Mouse (Mus musculus): ENCODE measurements around the gene Sgms2. TPM values are rescaled to one million over a fixed set of nuclear protein-coding genes. Genes with fewer than 3 reads are reported as not detected.

The Sgms2 gene
- polyA plus RNA-seq, 1 experiment: 4.2 TPM

DNA sequence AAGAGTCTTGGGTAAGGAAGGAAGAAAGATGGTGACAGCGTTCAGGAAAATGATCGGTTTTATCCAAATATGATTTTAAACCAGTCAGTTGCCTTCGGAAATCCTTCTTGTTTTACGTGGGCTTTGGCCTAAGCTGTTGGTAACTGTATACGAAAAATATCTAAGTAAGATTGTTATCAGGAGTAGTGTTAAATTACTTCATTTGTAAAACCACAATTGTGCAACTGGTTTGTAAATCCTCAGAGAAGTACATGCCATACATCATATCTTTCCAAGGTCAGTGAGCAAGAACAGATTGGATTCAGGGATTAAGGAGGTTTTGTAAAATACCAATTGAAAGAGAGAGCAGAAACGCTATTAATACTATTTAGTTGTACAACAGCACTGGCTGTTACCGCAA lies 185.0 kb downstream of the Sgms2 start:
- no peak for TF ChIP-seq TCF12 (IDR thresholded peaks at IDR 0.05; ENCODE audit: insufficient read depth, poor library complexity, severe bottlenecking)
- TF ChIP-seq MAX (IDR thresholded peaks at IDR 0.05; ENCODE audit: low read depth): no peak
- no peak for TF ChIP-seq POLR2A (IDR thresholded peaks at IDR 0.05; ENCODE audit: insufficient read length, low read depth)
- no peak for TF ChIP-seq MYOD1 (IDR thresholded peaks at IDR 0.05; ENCODE audit: control insufficient read depth in 1 of 3, insufficient read length in 2 of 3, low read depth in 2 of 3)
- no peak for TF ChIP-seq USF1 (IDR thresholded peaks at IDR 0.05; ENCODE audit: low read depth)
- Histone ChIP-seq H3K79me2 (ENCODE audit: control insufficient read depth, insufficient read depth) (no peaks in the 10 kb centered on the region), H3ac (ENCODE audit: control insufficient read depth, insufficient read length) (no peak overlapping the region)

DNA sequence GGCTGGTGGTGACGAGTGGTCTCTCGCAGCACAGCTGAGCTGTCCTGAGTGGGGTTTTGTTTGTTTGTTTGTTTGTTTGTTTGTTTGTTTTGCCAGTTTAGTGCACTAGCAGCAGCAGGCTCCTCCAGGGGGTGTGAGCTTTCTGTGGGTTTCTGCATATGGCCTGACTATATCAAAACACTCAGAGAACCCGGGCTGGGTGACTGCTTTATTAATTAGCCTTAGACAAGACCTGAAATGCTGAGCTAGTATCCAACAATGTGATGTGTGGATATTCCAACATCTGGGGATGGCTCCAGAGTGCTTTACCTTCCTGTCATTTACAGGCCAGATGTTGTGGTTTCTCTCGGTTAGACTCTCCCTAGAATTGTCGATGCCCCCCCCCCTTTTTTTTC lies 187.9 kb downstream of the Sgms2 start:
- Histone ChIP-seq H3K36me3 (ENCODE audit: control insufficient read depth, insufficient read depth) (no peaks in the 10 kb centered on the region), H3ac (ENCODE audit: control insufficient read depth, insufficient read length) (peak overlapping the region; percentile 35), H3K4me3 (peak overlapping the region; percentile 42), H3K79me2 (ENCODE audit: control insufficient read depth, insufficient read depth) (no peaks in the 10 kb centered on the region), H3K27me3 (ENCODE audit: control insufficient read depth, insufficient read depth, insufficient read length) (no peaks in the 10 kb centered on the region), H3K4me2 (ENCODE audit: low read depth) (peak overlapping the region; percentile 79)
- no peak for TF ChIP-seq MAX (IDR thresholded peaks at IDR 0.05; ENCODE audit: low read depth)
- TF ChIP-seq MYOG (IDR thresholded peaks at IDR 0.05; ENCODE audit: control insufficient read depth in 1 of 3, insufficient read depth in 1 of 3, insufficient read length in 2 of 3, low read depth in 2 of 3): no peak
- no peak for TF ChIP-seq CEBPB (IDR thresholded peaks at IDR 0.05; ENCODE audit: insufficient read depth, poor library complexity, severe bottlenecking)
- TF ChIP-seq POLR2AphosphoS2 (IDR thresholded peaks at IDR 0.05; ENCODE audit: insufficient read length, low read depth): no peak
- TF ChIP-seq POLR2A (IDR thresholded peaks at IDR 0.05; ENCODE audit: insufficient read length, low read depth): no peak
- no peak for TF ChIP-seq USF1 (IDR thresholded peaks at IDR 0.05; ENCODE audit: low read depth)
- TF ChIP-seq REST (IDR thresholded peaks at IDR 0.05; ENCODE audit: insufficient read depth, insufficient read length): no peak
- no peak for TF ChIP-seq TCF12 (IDR thresholded peaks at IDR 0.05; ENCODE audit: insufficient read depth, poor library complexity, severe bottlenecking)
- no peak for TF ChIP-seq SRF (IDR thresholded peaks at IDR 0.05; ENCODE audit: control insufficient read depth, insufficient read length, low read depth)
- TF ChIP-seq MYOD1 (IDR thresholded peaks at IDR 0.05; ENCODE audit: control insufficient read depth in 1 of 3, insufficient read length in 2 of 3, low read depth in 2 of 3): no peak
- TF ChIP-seq TCF3 (IDR thresholded peaks at IDR 0.05; ENCODE audit: insufficient read length, low read depth): no peak
- no peak for TF ChIP-seq E2F4 (IDR thresholded peaks at IDR 0.05; ENCODE audit: insufficient read depth)

More for the DNA sequence above, 185.0 kb downstream of the Sgms2 start:
- no peak overlapping the region for H3K4me3 ChIP-seq
- H3K4me2 ChIP-seq (ENCODE audit: low read depth): no peak overlapping the region
- H3K36me3 ChIP-seq (ENCODE audit: control insufficient read depth, insufficient read depth): no peaks in the 10 kb centered on the region
- H3K27me3 ChIP-seq (ENCODE audit: control insufficient read depth, insufficient read depth, insufficient read length): no peaks in the 10 kb centered on the region

DNA sequence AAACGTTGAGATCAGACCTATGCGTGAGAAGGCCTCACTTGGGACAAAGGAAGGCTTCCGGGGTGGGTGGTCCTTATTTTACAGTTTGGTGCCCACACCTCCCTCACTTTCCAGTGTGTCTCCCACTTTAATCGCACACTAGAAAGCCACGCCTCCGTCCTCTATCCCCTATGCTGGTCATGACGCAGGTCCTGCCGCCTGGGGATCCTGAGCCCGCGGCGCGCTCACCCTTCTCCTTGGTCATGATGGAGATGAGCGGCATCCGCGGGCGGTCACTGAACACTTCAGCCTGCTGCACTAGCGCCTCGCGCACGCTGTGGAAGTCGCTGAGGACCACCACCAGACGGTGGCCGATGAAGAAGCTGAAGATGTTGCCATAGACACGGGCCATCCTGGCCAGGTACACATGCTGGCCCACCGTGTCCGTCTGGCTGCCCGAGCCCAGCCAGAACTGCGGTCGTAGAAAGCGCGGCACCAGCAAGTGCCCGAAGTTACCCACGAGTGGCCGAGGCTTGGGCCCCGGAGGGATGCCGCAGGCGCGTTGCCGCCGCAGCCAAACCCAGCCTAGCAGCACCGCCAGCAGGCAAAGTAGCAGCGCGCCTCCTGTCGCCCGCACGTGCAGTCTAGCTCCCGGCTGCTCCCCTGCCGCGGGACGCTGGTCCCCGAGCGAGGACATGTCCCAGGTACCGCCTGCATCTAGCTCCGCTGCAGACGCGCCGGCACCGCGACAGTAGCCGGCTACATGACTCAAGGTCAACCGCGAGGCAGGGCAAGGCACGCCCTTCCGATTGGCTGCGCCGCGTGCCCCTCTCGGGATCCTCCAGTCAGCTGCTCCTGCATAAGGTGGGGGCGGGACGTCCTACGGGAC lies 188.5 kb downstream of the Sgms2 start, which contains the start of gene Cyp2u1:
Gene Cyp2u1 (minus strand): TSS at position 776 of the 868 bp plus-strand sequence.
- H3ac ChIP-seq (ENCODE audit: control insufficient read depth, insufficient read length): peak within 1 kb of the TSS; percentile 35
- H3K4me2 ChIP-seq (ENCODE audit: low read depth): peak within 1 kb of the TSS; percentile 79
- TF ChIP-seq MAX (IDR thresholded peaks at IDR 0.05; ENCODE audit: low read depth) (no peak), MYOD1 (IDR thresholded peaks at IDR 0.05; ENCODE audit: control insufficient read depth in 1 of 3, insufficient read length in 2 of 3, low read depth in 2 of 3) (peak in 2 of 3 experiments; percentile 4 to 45), POLR2A (IDR thresholded peaks at IDR 0.05; ENCODE audit: insufficient read length, low read depth) (peak; percentile 95), SRF (IDR thresholded peaks at IDR 0.05; ENCODE audit: control insufficient read depth, insufficient read length, low read depth) (peak; percentile 49), TCF3 (IDR thresholded peaks at IDR 0.05; ENCODE audit: insufficient read length, low read depth) (no peak), TCF12 (IDR thresholded peaks at IDR 0.05; ENCODE audit: insufficient read depth, poor library complexity, severe bottlenecking) (no peak), REST (IDR thresholded peaks at IDR 0.05; ENCODE audit: insufficient read depth, insufficient read length) (no peak), POLR2AphosphoS2 (IDR thresholded peaks at IDR 0.05; ENCODE audit: insufficient read length, low read depth) (peak; percentile 93), MYOG (IDR thresholded peaks at IDR 0.05; ENCODE audit: control insufficient read depth in 1 of 3, insufficient read depth in 1 of 3, insufficient read length in 2 of 3, low read depth in 2 of 3) (peak in 2 of 3 experiments; percentile 14 to 28)
- H3K79me2 ChIP-seq (ENCODE audit: control insufficient read depth, insufficient read depth): no peaks in the 10 kb centered on the region
- no peaks in the 10 kb centered on the region for H3K36me3 ChIP-seq (ENCODE audit: control insufficient read depth, insufficient read depth)
- H3K4me3 ChIP-seq: peak within 1 kb of the TSS; percentile 42
- no peaks in the 10 kb centered on the region for H3K27me3 ChIP-seq (ENCODE audit: control insufficient read depth, insufficient read depth, insufficient read length)

DNA sequence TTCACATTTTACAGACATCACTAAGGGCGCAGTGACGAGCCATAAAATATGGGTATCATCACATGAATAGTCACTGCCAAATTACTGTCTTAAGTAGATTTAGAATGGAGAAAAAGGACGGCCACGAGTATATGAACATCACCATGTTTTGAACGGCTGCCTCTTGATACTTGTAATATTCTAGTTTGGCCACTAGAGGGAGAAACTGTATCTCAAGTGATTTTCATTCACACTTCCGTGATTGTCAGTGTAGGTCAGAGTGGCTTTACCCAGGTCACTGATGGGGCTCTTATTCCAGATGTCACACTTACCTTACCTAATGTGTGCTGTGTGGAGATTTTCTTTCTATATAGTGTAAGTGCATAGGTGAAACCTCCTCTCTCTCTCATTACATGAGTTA lies 191.3 kb downstream of the Sgms2 start:
- Histone ChIP-seq H3K4me3 (no peak overlapping the region), H3K36me3 (ENCODE audit: control insufficient read depth, insufficient read depth) (no peaks in the 10 kb centered on the region)

DNA sequence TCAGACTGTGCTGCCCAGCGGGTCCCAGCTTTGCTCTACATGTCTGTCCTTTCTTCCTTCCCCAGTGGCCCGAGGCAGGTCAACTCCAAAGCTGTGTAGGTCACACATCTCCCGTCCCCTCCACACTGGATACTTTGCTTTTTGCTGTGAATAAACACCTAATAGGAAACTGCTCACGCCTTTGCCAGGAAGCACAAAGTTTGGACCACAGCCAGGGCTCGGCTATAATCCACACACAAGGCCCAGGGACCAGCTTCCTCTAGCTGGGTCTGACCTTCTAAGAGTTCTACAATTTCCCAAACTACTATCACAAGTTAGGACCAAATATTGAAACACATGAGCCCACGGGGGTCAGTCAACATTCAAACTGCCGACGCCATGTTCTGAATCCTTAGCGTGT lies 192.1 kb downstream of the Sgms2 start:
- Histone ChIP-seq H3K4me2 (ENCODE audit: low read depth) (no peak overlapping the region), H3ac (ENCODE audit: control insufficient read depth, insufficient read length) (no peak overlapping the region), H3K79me2 (ENCODE audit: control insufficient read depth, insufficient read depth) (no peaks in the 10 kb centered on the region), H3K36me3 (ENCODE audit: control insufficient read depth, insufficient read depth) (no peaks in the 10 kb centered on the region), H3K4me3 (no peak overlapping the region), H3K27me3 (ENCODE audit: control insufficient read depth, insufficient read depth, insufficient read length) (no peaks in the 10 kb centered on the region)
- TF ChIP-seq SRF (IDR thresholded peaks at IDR 0.05; ENCODE audit: control insufficient read depth, insufficient read length, low read depth) (no peak), E2F4 (IDR thresholded peaks at IDR 0.05; ENCODE audit: insufficient read depth) (no peak), USF1 (IDR thresholded peaks at IDR 0.05; ENCODE audit: low read depth) (no peak), POLR2A (IDR thresholded peaks at IDR 0.05; ENCODE audit: insufficient read length, low read depth) (no peak), MYOD1 (IDR thresholded peaks at IDR 0.05; ENCODE audit: control insufficient read depth in 1 of 3, insufficient read length in 2 of 3, low read depth in 2 of 3) (no peak), MYOG (IDR thresholded peaks at IDR 0.05; ENCODE audit: control insufficient read depth in 1 of 3, insufficient read depth in 1 of 3, insufficient read length in 2 of 3, low read depth in 2 of 3) (no peak), REST (IDR thresholded peaks at IDR 0.05; ENCODE audit: insufficient read depth, insufficient read length) (no peak), MAX (IDR thresholded peaks at IDR 0.05; ENCODE audit: low read depth) (no peak), TCF3 (IDR thresholded peaks at IDR 0.05; ENCODE audit: insufficient read length, low read depth) (no peak), POLR2AphosphoS2 (IDR thresholded peaks at IDR 0.05; ENCODE audit: insufficient read length, low read depth) (no peak), TCF12 (IDR thresholded peaks at IDR 0.05; ENCODE audit: insufficient read depth, poor library complexity, severe bottlenecking) (no peak), CEBPB (IDR thresholded peaks at IDR 0.05; ENCODE audit: insufficient read depth, poor library complexity, severe bottlenecking) (no peak)

More for the DNA sequence above, 191.3 kb downstream of the Sgms2 start:
- Histone ChIP-seq H3K4me2 (ENCODE audit: low read depth) (peak overlapping the region; percentile 4), H3K79me2 (ENCODE audit: control insufficient read depth, insufficient read depth) (no peaks in the 10 kb centered on the region), H3ac (ENCODE audit: control insufficient read depth, insufficient read length) (no peak overlapping the region), H3K27me3 (ENCODE audit: control insufficient read depth, insufficient read depth, insufficient read length) (no peaks in the 10 kb centered on the region)
- no peak for TF ChIP-seq MAX (IDR thresholded peaks at IDR 0.05; ENCODE audit: low read depth)
